Mouse (Mus musculus): ENCODE results near the gene Lrrc28. TPM values are rescaled to one million over a fixed set of nuclear protein-coding genes. Genes with fewer than 3 reads are reported as not detected.
"Not testable (repeated sequence)": the region's sequence is repeated elsewhere in the genome, so short reads cannot be mapped to it uniquely, and the experiment has no call there.

The Lrrc28 gene
- polyA plus RNA-seq, 1 experiment from 2014 or later: 22.3 TPM

DNA sequence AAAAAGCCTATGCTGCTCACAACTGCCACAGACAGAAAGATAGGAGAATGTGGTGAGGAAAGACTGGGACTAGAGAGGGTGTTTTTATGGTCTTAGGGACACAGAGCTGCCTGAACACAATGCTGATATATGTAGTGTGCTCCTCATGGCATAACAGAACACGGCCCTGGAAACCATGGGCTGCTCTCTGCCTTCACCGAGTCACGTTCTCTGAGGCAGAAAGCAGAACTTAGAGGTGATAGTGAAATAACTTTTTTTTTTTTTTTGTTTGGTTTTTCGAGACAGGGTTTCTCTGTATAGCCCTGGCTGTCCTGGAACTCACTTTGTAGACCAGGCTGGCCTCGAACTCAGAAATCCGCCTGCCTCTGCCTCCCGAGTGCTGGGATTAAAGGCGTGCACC, 121.0 kb downstream of the Lrrc28 start:
- 89% methylated on average over 8 of the region's 8 CpGs for WGBS
- H3K4me3 ChIP-seq; H3K9ac ChIP-seq; H3K27ac ChIP-seq; H3K4me2 ChIP-seq (replicated peaks); H3K36me3 ChIP-seq; H3K27me3 ChIP-seq; H3K9me3 ChIP-seq; ATAC-seq (ENCODE audit: low FRiP score, low read depth): not testable (repeated sequence)
- peaks cover 22% of the 10 kb centered on the region for H3K4me1 ChIP-seq

DNA sequence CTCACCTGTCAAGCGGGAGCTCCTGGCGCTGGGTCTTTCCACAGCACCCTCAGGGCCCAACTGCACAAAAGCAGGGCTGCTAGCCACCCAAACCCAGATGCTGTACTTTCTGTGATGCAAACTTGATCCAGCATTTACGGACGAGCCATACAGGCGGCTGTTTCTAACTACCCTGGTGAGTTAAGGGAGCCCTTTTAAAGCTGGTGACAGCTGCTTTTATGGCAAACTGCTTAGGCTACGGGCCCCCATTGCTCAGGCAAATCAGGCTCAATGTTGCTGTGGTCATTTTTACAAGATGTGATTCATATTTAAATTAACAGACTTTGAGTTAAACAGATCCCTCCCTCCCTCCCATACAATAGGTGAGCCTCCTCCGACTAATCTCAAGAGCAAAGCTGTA, 121.7 kb downstream of the Lrrc28 start:
- WGBS: 50% methylated on average over 7 of the region's 7 CpGs
- Histone ChIP-seq H3K4me1 (peaks cover 15% of the 10 kb centered on the region), H3K4me3 (no peak overlapping the region), H3K36me3 (no peaks in the 10 kb centered on the region), H3K4me2 (replicated peaks) (no peak overlapping the region), H3K27me3 (no peaks in the 10 kb centered on the region), H3K9ac (no peak overlapping the region), H3K9me3 (no peaks in the 10 kb centered on the region), H3K27ac (no peak overlapping the region)
- ATAC-seq (ENCODE audit: low FRiP score, low read depth): no peak

DNA sequence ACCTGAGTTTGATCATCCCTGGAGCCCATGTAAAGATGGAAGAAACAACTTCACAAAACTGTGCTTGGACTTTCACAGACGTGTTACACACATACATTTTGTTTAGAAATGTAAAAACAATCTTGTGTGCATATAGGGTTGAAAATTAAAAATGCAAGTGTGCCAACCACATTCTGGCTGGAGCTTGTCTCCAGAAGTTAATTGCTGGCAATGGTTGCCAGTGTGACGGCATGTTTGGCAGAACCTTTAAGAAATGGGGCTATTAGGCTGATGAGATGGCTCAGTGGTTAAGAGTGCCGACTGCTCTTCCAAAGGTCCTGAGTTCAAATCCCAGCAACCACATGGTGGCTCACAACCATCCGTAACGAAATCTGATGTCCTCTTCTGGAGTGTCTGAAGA, 123.3 kb downstream of the Lrrc28 start:
- not testable (repeated sequence) for H3K27me3 ChIP-seq; H3K27ac ChIP-seq; H3K36me3 ChIP-seq; H3K9ac ChIP-seq; H3K4me3 ChIP-seq; H3K9me3 ChIP-seq; H3K4me1 ChIP-seq; H3K4me2 ChIP-seq (replicated peaks); ATAC-seq (ENCODE audit: low FRiP score, low read depth)
- WGBS: 85% methylated on average over 5 of the region's 5 CpGs

DNA sequence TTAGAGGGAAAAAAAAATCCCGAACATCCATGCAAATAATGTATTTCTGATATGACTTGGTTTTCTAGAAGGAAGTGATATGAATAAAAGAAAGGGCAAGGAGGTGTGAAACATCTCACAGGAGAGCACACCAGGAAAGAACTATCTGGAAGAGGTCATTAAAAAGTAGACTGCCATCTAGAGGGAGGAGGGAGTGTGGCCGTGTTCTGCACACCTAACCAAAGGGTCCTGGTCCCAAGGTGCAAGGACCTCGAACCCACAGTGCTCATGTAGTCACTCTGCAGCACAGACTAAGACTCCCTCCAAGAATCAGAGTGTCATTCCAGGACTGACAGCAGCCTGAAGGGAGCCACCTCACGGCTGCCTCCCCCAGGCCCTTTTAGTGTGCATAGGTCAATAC, 124.1 kb downstream of the Lrrc28 start:
- Histone ChIP-seq H3K9me3 (no peaks in the 10 kb centered on the region), H3K36me3 (no peaks in the 10 kb centered on the region), H3K9ac (no peak overlapping the region), H3K27me3 (no peaks in the 10 kb centered on the region), H3K27ac (no peak overlapping the region), H3K4me2 (replicated peaks) (no peak overlapping the region), H3K4me3 (no peak overlapping the region), H3K4me1 (0 out of 2 replicates have a peak, but pooled peaks cover 7% of the 10 kb centered on the region)
- WGBS: 75% methylated on average over 4 of the region's 4 CpGs
- no peak for ATAC-seq (ENCODE audit: low FRiP score, low read depth)

DNA sequence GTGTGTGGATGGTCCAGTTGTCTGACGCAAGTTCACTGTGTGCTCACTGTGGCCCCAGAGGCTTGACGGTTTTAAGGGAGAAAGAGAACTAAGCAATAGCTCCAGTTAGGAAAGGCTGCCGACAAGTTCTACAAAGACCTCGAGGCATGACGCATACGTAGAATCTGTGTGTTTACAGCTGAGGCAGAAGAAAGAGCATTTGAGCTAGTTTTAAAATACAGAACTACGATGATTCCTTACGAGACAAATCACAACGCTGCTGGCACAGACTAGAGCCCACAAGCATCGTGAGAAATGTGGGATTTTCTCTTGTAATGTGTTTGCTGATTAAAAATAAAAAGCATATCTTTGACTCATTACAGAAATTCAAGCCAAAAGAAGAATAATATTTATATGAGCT, 125.1 kb downstream of the Lrrc28 start:
- ATAC-seq (ENCODE audit: low FRiP score, low read depth): no peak
- Histone ChIP-seq H3K9me3 (no peaks in the 10 kb centered on the region), H3K27me3 (no peaks in the 10 kb centered on the region), H3K4me2 (replicated peaks) (no peak overlapping the region), H3K9ac (no peak overlapping the region), H3K4me3 (no peak overlapping the region), H3K4me1 (0 out of 2 replicates have a peak, but pooled peaks cover 7% of the 10 kb centered on the region), H3K36me3 (no peaks in the 10 kb centered on the region), H3K27ac (no peak overlapping the region)
- WGBS: 92% methylated on average over 10 of the region's 10 CpGs

DNA sequence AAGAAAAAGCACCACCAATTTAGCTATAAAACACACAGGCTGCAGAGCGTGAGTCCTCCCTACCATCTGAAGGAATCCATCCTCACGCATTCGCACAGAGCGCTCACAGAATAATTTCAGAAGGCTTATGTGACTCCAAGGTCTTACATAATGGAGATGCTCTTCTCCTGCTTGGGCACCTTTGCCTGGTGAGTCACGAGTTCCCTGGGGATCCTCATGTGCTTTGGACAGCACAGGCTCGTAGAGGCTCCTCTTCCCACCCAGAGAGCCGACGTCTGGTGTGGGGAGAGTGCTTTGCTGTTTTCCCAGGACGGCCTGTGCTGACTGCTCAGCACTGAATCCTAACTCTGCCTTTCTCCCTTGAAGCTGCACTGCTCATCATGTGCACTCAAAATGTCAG, 129.4 kb downstream of the Lrrc28 start:
- no peak overlapping the region for H3K9ac ChIP-seq
- ATAC-seq (ENCODE audit: low FRiP score, low read depth): no peak
- WGBS: 89% methylated on average over 9 of the region's 9 CpGs

DNA sequence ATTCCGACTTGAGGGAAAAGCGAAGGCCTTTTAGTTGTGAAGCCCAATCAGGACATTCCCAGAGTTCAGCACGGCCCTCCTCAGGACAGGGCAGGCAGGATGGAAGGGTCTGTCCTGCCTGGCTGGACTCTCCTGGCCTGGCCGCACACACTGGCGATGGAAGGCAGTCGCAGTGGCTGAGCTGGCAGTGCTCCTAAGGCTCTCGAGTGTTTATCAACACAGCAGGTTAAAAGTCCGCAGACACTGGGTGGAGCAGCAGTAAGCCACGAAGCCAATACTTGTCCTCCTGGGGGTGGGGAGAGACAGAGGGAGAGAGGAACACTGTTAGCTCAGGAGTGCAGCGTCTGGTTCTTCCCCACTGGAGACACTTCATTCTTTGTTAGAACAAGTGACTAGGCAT, 130.2 kb downstream of the Lrrc28 start:
- no peak overlapping the region for H3K4me2 ChIP-seq (replicated peaks)
- no peak overlapping the region for H3K4me3 ChIP-seq
- no peak overlapping the region for H3K27ac ChIP-seq
- ATAC-seq (ENCODE audit: low FRiP score, low read depth): no peak
- H3K9me3 ChIP-seq: no peaks in the 10 kb centered on the region
- 0 out of 2 replicates have a peak, but pooled peaks cover 11% of the 10 kb centered on the region for H3K36me3 ChIP-seq
- no peak overlapping the region for H3K9ac ChIP-seq
- no peaks in the 10 kb centered on the region for H3K27me3 ChIP-seq
- H3K4me1 ChIP-seq: no peaks in the 10 kb centered on the region
- WGBS: 61% methylated on average over 10 of the region's 10 CpGs

More for the DNA sequence above, 129.4 kb downstream of the Lrrc28 start:
- 0 out of 2 replicates have a peak, but pooled peaks cover 11% of the 10 kb centered on the region for H3K36me3 ChIP-seq
- H3K4me3 ChIP-seq: no peak overlapping the region
- no peaks in the 10 kb centered on the region for H3K9me3 ChIP-seq
- no peak overlapping the region for H3K4me2 ChIP-seq (replicated peaks)
- no peaks in the 10 kb centered on the region for H3K4me1 ChIP-seq
- no peak overlapping the region for H3K27ac ChIP-seq
- no peaks in the 10 kb centered on the region for H3K27me3 ChIP-seq

DNA sequence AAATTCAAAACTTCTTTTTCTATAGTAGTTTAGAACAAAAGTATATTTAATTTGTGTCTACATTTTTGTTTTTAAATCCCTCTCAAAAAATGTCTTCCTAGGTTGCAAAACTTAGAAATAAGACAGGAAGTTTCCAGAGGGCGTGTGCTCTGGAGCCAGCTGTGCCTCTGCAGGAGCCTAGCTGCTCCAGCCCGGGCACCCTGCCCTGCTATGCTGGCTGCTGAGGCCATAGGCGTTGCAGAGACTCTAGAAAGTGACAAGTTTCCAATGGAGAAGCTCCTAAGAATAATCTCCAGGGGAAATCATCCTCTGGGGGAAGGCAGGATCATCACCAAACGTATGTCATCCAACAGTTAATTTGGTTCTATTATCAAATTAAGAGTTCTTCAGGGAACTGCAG, 130.7 kb downstream of the Lrrc28 start:
- ATAC-seq (ENCODE audit: low FRiP score, low read depth): no peak
- Histone ChIP-seq H3K27ac (no peak overlapping the region), H3K27me3 (no peaks in the 10 kb centered on the region), H3K4me2 (replicated peaks) (no peak overlapping the region), H3K36me3 (0 out of 2 replicates have a peak, but pooled peaks cover 11% of the 10 kb centered on the region), H3K9ac (no peak overlapping the region), H3K9me3 (no peaks in the 10 kb centered on the region), H3K4me3 (no peak overlapping the region), H3K4me1 (no peaks in the 10 kb centered on the region)
- WGBS: 78% methylated on average over 4 of the region's 4 CpGs

DNA sequence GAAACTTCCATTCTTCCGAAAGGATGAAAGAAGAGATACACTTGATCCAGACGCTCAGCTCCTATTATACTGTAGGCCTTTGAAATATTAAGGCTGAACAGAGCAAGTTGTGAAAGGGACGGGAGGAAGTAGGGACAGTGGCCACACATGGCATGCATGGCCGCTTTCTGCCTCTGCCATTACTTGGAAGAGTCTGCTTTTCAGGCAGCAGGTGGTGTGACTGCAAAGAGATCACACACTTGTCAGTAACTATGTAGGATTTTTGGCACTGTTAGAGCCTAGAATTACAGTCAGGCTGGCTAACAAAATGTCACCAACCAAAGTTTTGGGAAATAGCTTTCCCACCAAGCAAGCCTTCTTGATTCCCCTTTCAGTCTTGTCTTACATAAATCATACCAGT, 131.4 kb downstream of the Lrrc28 start:
- no peak overlapping the region for H3K27ac ChIP-seq
- H3K4me1 ChIP-seq: no peaks in the 10 kb centered on the region
- H3K36me3 ChIP-seq: 0 out of 2 replicates have a peak, but pooled peaks cover 11% of the 10 kb centered on the region
- H3K9ac ChIP-seq: no peak overlapping the region
- 83% methylated on average over 4 of the region's 4 CpGs for WGBS
- ATAC-seq (ENCODE audit: low FRiP score, low read depth): no peak
- H3K9me3 ChIP-seq: no peaks in the 10 kb centered on the region
- no peaks in the 10 kb centered on the region for H3K27me3 ChIP-seq
- no peak overlapping the region for H3K4me3 ChIP-seq
- no peak overlapping the region for H3K4me2 ChIP-seq (replicated peaks)

DNA sequence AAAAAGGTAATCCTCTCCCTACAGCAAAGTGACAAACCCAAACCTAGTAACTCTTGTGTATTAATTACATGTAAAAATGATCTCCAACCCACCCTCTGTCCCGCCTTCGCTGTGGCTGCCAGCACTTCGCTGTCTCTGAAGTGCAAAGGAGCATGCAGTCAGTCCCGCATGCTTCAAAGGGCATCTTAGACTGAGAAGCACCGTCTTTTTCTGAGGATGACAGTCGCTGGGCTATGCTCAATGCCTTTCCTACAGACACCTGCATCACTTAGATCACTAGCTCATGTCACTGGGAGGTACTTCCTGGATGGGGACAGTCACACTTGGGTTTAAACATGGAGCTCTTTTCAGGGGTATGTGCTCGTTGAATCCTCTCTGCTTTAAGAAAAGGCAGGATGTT, 133.5 kb downstream of the Lrrc28 start:
- ATAC-seq (ENCODE audit: low FRiP score, low read depth): no peak
- H3K36me3 ChIP-seq: 0 out of 2 replicates have a peak, but pooled peaks cover 11% of the 10 kb centered on the region
- H3K9me3 ChIP-seq: no peaks in the 10 kb centered on the region
- no peak overlapping the region for H3K4me3 ChIP-seq
- H3K4me1 ChIP-seq: no peaks in the 10 kb centered on the region
- 80% methylated on average over 7 of the region's 7 CpGs for WGBS
- no peak overlapping the region for H3K4me2 ChIP-seq (replicated peaks)
- no peaks in the 10 kb centered on the region for H3K27me3 ChIP-seq
- H3K27ac ChIP-seq: no peak overlapping the region
- no peak overlapping the region for H3K9ac ChIP-seq

DNA sequence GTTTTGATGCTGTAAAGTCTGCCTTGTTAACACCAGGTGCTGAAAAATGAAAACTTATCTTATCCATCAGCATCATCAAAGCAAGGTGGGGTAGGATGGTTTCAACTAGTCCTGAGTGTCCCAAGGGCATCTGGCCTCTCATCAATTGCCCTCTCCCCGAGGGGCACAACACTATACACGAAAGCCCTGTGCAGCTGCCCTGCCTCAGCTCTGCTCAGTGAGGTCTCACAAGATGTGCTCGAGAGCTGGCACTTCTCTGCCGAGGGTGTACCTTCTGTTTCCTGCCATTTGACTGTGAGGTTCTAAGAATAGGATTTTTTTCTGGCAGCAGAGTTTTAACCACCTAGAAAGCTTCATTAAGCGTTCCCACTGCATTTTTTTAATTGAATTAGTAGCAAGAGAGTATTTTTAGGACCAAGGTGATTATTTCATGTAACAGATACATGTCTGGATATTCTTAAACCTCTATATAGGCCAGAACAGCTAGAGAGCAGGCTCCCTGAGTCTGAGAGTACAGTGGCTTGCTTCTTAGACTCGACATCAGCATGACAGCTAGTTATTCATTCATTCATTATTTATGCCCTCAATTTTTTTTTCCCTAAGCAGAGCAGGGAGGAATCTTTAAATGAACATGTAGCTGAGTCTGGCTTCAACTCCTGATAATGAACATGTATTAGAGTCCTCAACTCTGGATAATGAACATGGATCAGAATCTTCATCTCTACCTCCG, 141.6 kb downstream of the Lrrc28 start:
- Histone ChIP-seq H3K9me3 (no peaks in the 10 kb centered on the region), H3K4me2 (replicated peaks) (no peak overlapping the region), H3K27me3 (no peaks in the 10 kb centered on the region), H3K9ac (no peak overlapping the region), H3K27ac (no peak overlapping the region), H3K4me3 (no peak overlapping the region), H3K36me3 (no peaks in the 10 kb centered on the region), H3K4me1 (peaks cover 36% of the 10 kb centered on the region)
- ATAC-seq (ENCODE audit: low FRiP score, low read depth): no peak
- 35% methylated on average over 7 of the region's 7 CpGs for WGBS

DNA sequence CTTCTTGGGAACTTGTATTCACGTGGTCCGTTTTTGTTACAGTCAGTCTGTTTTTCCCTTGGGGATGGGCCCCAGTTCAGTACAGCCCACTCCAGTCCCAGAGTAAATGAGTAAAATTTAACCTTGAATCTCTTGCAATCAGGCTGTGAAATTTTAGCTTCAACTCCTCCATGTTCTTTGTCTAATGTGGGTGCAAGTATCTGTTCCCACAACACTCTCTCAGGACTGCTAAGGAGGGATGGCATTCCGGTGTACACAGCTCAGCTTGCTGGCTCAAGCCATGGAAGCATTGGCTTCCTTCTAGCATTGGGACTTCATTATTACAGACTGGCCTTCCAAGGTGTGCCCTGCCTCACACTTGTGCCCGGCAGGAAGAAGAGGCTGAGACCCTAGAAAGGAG, 142.4 kb downstream of the Lrrc28 start:
- H3K9me3 ChIP-seq: no peaks in the 10 kb centered on the region
- no peak overlapping the region for H3K9ac ChIP-seq
- WGBS: 53% methylated on average over 4 of the region's 4 CpGs
- peaks cover 36% of the 10 kb centered on the region for H3K4me1 ChIP-seq
- no peak overlapping the region for H3K27ac ChIP-seq
- no peaks in the 10 kb centered on the region for H3K27me3 ChIP-seq
- H3K36me3 ChIP-seq: no peaks in the 10 kb centered on the region
- ATAC-seq (ENCODE audit: low FRiP score, low read depth): no peak
- no peak overlapping the region for H3K4me3 ChIP-seq
- no peak overlapping the region for H3K4me2 ChIP-seq (replicated peaks)

DNA sequence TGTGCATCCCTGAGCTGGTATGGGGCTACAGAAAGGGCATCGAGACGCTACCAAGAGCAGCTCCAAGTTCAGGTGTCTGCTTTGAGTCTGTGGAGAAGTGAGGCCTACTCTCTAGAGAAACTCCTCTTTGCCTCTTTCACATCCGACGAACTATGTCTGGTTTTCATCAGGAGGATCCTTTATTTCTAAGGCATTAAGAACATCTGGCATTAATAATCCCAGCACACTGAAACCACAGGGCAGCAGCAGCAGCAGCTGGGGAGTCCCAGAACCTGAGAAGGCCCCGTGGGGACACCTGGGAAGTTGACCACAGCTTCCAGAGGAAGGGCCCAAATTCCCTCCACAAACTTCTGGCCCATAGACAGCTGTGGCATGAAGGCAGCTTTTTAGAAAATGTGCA, 144.2 kb downstream of the Lrrc28 start:
- Histone ChIP-seq H3K9me3 (no peaks in the 10 kb centered on the region), H3K27me3 (no peaks in the 10 kb centered on the region), H3K36me3 (no peaks in the 10 kb centered on the region), H3K27ac (no peak overlapping the region), H3K4me1 (peaks cover 36% of the 10 kb centered on the region), H3K4me2 (replicated peaks) (no peak overlapping the region), H3K9ac (no peak overlapping the region), H3K4me3 (no peak overlapping the region)
- ATAC-seq (ENCODE audit: low FRiP score, low read depth): no peak; the same call in 1 of the 2 replicates
- WGBS: 12% methylated on average over 5 of the region's 5 CpGs
